Mouse (Mus musculus) inflammation-experienced regulatory T-cells (primary cell): ENCODE results near the gene 4930578C19Rik. TPM values are rescaled to one million over a fixed set of nuclear protein-coding genes. Genes with fewer than 3 reads are reported as not detected.

Experiments used
- polyA plus RNA-seq, 2 experiments: library from polyadenylated mRNA; unstranded; fragments of 100-300 nt; shearing (Covaris generic); gene quantifications; one replicate each; pipeline ENCODE4 v1.2.1; 2017

Gene 4930578C19Rik
- polyA plus RNA-seq, result not detected

DNA sequence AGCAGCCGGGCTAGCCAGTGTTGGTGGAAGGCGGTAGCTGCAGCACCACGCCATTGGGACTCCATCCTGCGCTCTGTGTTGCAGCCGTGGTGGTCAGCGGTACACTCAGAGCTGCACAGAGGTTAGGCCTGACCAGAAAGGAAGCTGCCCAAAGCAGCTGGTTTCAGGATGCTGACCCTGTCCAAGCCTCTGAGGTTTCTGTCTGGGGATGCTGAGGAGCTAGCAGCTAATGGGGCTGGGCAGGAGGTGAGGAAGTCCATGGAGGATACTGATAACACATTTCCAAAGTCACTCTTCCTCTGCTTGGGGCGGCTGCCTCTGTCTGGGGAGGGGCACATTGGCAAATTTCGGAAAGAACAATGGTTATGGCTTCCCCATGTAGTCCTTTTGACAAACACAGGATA is at the start of gene 4930578C19Rik:
TSS of gene 4930578C19Rik (minus strand) at position 200 of the 404 bp plus-strand sequence.

